Mouse (Mus musculus) large intestine, adult 2 months (tissue): ENCODE data around the gene Spocd1. TPM values are rescaled to one million over a fixed set of nuclear protein-coding genes. Genes with fewer than 3 reads are reported as not detected.

Experiments
- DNase-seq: peaks from one replicate; pipeline ENCODE4 v3.0.0-alpha.2; 2012; ENCODE audit warnings: low read depth, low spot score
- WGBS: fragments of 180-500 bp; shearing (Covaris S2); methylation state at CpG from one replicate; pipeline ENCODE4 v1.1.7; 2018; 5-methylcytosine and 5-hydroxymethylcytosine counted together
- polyA plus RNA-seq: library from polyadenylated mRNA; depleted of rRNA; stranded (reverse); fragments of >200 nt; gene quantifications from 2 replicates; pipeline ENCODE4 v1.2.3, GENCODE M21; 2012; rRNA removed

Spocd1 gene
- polyA plus RNA-seq, 1 experiment: not detected

GRCm38 (mm10) chr4:129993944-129994695 lies 65.1 kb downstream of the Spocd1 start:
- WGBS: 78% methylated on average over 16 of the region's 16 CpGs
- no peak for DNase-seq

GRCm38 (mm10) chr4:129994728-129995127 lies 65.7 kb downstream of the Spocd1 start:
- 47% methylated on average over 5 of the region's 5 CpGs for WGBS
- no peak for DNase-seq

GRCm38 (mm10) chr4:129995255-129995654 lies 66.2 kb downstream of the Spocd1 start:
- 77% methylated on average over 8 of the region's 8 CpGs for WGBS
- no peak for DNase-seq

- WGBS: 71% methylated on average over 4 of the region's 4 CpGs
- DNase-seq: no peak
These were observed 67.0 kb downstream of the Spocd1 start for GRCm38 (mm10) chr4:129996015-129996414.

GRCm38 (mm10) chr4:129998124-129998523 lies 69.1 kb downstream of the Spocd1 start:
- WGBS: 64% methylated on average over 11 of the region's 11 CpGs
- DNase-seq: no peak

- no peak for DNase-seq
- 28% methylated on average over 5 of the region's 5 CpGs for WGBS
These were observed 72.7 kb downstream of the Spocd1 start for GRCm38 (mm10) chr4:130001710-130002109.

GRCm38 (mm10) chr4:130002157-130002556 lies 73.1 kb downstream of the Spocd1 start:
- no peak for DNase-seq
- 65% methylated on average over 10 of the region's 10 CpGs for WGBS

- 54% methylated on average over 9 of the region's 9 CpGs for WGBS
- no peak for DNase-seq
These were observed 76.5 kb downstream of the Spocd1 start for GRCm38 (mm10) chr4:130005593-130005992.

GRCm38 (mm10) chr4:130006533-130006932 lies 77.5 kb downstream of the Spocd1 start:
- DNase-seq: no peak
- 17% methylated on average over 25 of the region's 25 CpGs for WGBS

Other genes starting within 250 kb of the Spocd1 start
- gene Tmem39b, start 232.4 kb upstream of the Spocd1 start, polyA plus RNA-seq: 21.5 and 23.2 TPM in 2 replicates
- gene Khdrbs1, start 186.9 kb upstream of the Spocd1 start, polyA plus RNA-seq: 13.9 and 16.1 TPM in 2 replicates
- gene Ptp4a2, start 118.0 kb upstream of the Spocd1 start, polyA plus RNA-seq: 37.8 and 39.6 TPM in 2 replicates
- gene Adgrb2, start 55.6 kb downstream of the Spocd1 start, polyA plus RNA-seq: 0.92 and 1.0 TPM in 2 replicates
- gene Col16a1, start 118.6 kb downstream of the Spocd1 start, polyA plus RNA-seq: 9.8 and 10.5 TPM in 2 replicates
- 183 and 198 TPM in 2 replicates for gene Pef1, start 173.3 kb downstream of the Spocd1 start, polyA plus RNA-seq
- 1.8 and 3.2 TPM in 2 replicates for gene Hcrtr1, start 210.1 kb downstream of the Spocd1 start, polyA plus RNA-seq
- gene Tinagl1, start 245.9 kb downstream of the Spocd1 start, polyA plus RNA-seq: 84.0 and 85.1 TPM in 2 replicates